Mouse (Mus musculus): Measurements from ENCODE around the gene Grwd1. TPM values are rescaled to one million over a fixed set of nuclear protein-coding genes. Genes with fewer than 3 reads are reported as not detected.

Grwd1 gene
- polyA plus RNA-seq, 1 experiment from 2014 or later, result 32.6 TPM

- H3K27me3 ChIP-seq, result no peaks in the 10 kb centered on the region
- in situ Hi-C loops (cut with MboI; ENCODE audit: low pct_unique_long_range_greater_than_20kb), result no loop called here
- DNase-seq (ENCODE audit: low read depth, low spot score) (no peak), ATAC-seq (no peak)
- ChIA-PET POLR2A (interaction anchor here (1.1 to 1.5 kb wide), 2 partner anchors 58 to 213 kb away, joined by 3 read pairs; no protein-coding TSS in a partner anchor), CTCF (interaction anchor here (0.7 to 1.6 kb wide), 3 partner anchors 13 to 75 kb away, joined by 3 to 4 read pairs (median 3); no protein-coding TSS in a partner anchor)
- no peak for TF ChIP-seq CTCF (IDR thresholded peaks at IDR 0.05)
Measured at GRCm38 (mm10) chr7:45814841-45815240, 15.9 kb downstream of the Grwd1 start.

GRCm38 (mm10) chr7:45813787-45814779 lies 16.7 kb downstream of the Grwd1 start, which contains the start of gene Cyth2:
TSS of gene Cyth2 (minus strand) at chr7:45814581.
- in situ Hi-C loops (cut with MboI; ENCODE audit: low pct_unique_long_range_greater_than_20kb), result no loop called here
- DNase-seq (ENCODE audit: low read depth, low spot score) (peak; percentile 98), ATAC-seq (peak; percentile 96)
- no peak for TF ChIP-seq CTCF (IDR thresholded peaks at IDR 0.05)
- POLR2A ChIA-PET, result interaction anchor here (1.1 to 1.5 kb wide), 2 partner anchors 59 to 214 kb away, joined by 3 read pairs; no protein-coding TSS in a partner anchor
- no peaks in the 10 kb centered on the region for H3K27me3 ChIP-seq
- CTCF ChIA-PET, result interaction anchor here (0.7 to 1.6 kb wide), 3 partner anchors 13 to 75 kb away, joined by 3 to 4 read pairs (median 3); no protein-coding TSS in a partner anchor

- ATAC-seq (no peak), DNase-seq (ENCODE audit: low read depth, low spot score) (no peak)
- CTCF ChIA-PET, result interaction anchor here (0.9 kb wide), 1 partner anchor 11 kb away, joined by 3 read pairs; no protein-coding TSS in a partner anchor
- no peak for TF ChIP-seq CTCF (IDR thresholded peaks at IDR 0.05)
- in situ Hi-C loops (cut with MboI; ENCODE audit: low pct_unique_long_range_greater_than_20kb), result no loop called here
- POLR2A ChIA-PET, result no interaction called here
- H3K27me3 ChIP-seq, result no peaks in the 10 kb centered on the region
Measured at GRCm38 (mm10) chr7:45812921-45813320, 17.8 kb downstream of the Grwd1 start.

- in situ Hi-C loops (cut with MboI; ENCODE audit: low pct_unique_long_range_greater_than_20kb), result loop anchor here (5.0 kb wide), 1 partner anchor 123 kb away; no protein-coding TSS in a partner anchor
- POLR2A ChIA-PET, result no interaction called here
- DNase-seq (ENCODE audit: low read depth, low spot score), result no peak
- no peak for ATAC-seq
- H3K27me3 ChIP-seq, result no peaks in the 10 kb centered on the region
- TF ChIP-seq CTCF (IDR thresholded peaks at IDR 0.05), result no peak
- CTCF ChIA-PET, result no interaction called here
Measured at GRCm38 (mm10) chr7:45809276-45810075, 21.3 kb downstream of the Grwd1 start.

GRCm38 (mm10) chr7:45808471-45808870 lies 22.3 kb downstream of the Grwd1 start:
- DNase-seq (ENCODE audit: low read depth, low spot score) (no peak), ATAC-seq (no peak)
- POLR2A ChIA-PET, result no interaction called here
- in situ Hi-C loops (cut with MboI; ENCODE audit: low pct_unique_long_range_greater_than_20kb), result loop anchor here (5.0 kb wide), 1 partner anchor 124 kb away; no protein-coding TSS in a partner anchor
- CTCF ChIA-PET, result no interaction called here
- no peak for TF ChIP-seq CTCF (IDR thresholded peaks at IDR 0.05)
- no peaks in the 10 kb centered on the region for H3K27me3 ChIP-seq

- ChIA-PET CTCF (no interaction called here), POLR2A (interaction anchor here (0.7 kb wide), 1 partner anchor 36 kb away, joined by 3 read pairs; no protein-coding TSS in a partner anchor)
- no peaks in the 10 kb centered on the region for H3K27me3 ChIP-seq
- no peak for DNase-seq (ENCODE audit: low read depth, low spot score)
- TF ChIP-seq CTCF (IDR thresholded peaks at IDR 0.05), result no peak
- ATAC-seq, result no peak
- in situ Hi-C loops (cut with MboI; ENCODE audit: low pct_unique_long_range_greater_than_20kb), result loop anchor here (5.0 kb wide), 1 partner anchor 126 kb away; no protein-coding TSS in a partner anchor
Measured at GRCm38 (mm10) chr7:45805941-45806340, 24.8 kb downstream of the Grwd1 start.

GRCm38 (mm10) chr7:45802551-45802950 lies 28.2 kb downstream of the Grwd1 start:
- peak; percentile 51 for ATAC-seq
- in situ Hi-C loops (cut with MboI; ENCODE audit: low pct_unique_long_range_greater_than_20kb), result loop anchor here (5.0 kb wide), 1 partner anchor 65 kb away; no protein-coding TSS in a partner anchor
- no peaks in the 10 kb centered on the region for H3K27me3 ChIP-seq
- POLR2A ChIA-PET, result no interaction called here
- DNase-seq (ENCODE audit: low read depth, low spot score), result no peak
- no peak for TF ChIP-seq CTCF (IDR thresholded peaks at IDR 0.05)
- CTCF ChIA-PET, result interaction anchor here (0.7 to 4.4 kb wide), 11 partner anchors 13 to 214 kb away, joined by 3 to 39 read pairs (median 7); partner anchors contain the start of gene Kdelr1

GRCm38 (mm10) chr7:45801348-45801747 lies 29.4 kb downstream of the Grwd1 start:
- DNase-seq (ENCODE audit: low read depth, low spot score) (peak; percentile 51), ATAC-seq (peak; percentile 36)
- POLR2A ChIA-PET, result interaction anchor here (0.7 to 1.5 kb wide), 3 partner anchors 20 to 71 kb away, joined by 3 to 5 read pairs (median 4); partner anchors contain the start of gene Kdelr1
- CTCF ChIA-PET, result interaction anchor here (0.6 to 4.4 kb wide), 26 partner anchors 9 to 213 kb away, joined by 3 to 39 read pairs (median 4); partner anchors contain the start of genes Cyth2, Sphk2 and Sult2b1
- no peak for TF ChIP-seq CTCF (IDR thresholded peaks at IDR 0.05)
- H3K27me3 ChIP-seq, result no peaks in the 10 kb centered on the region
- in situ Hi-C loops (cut with MboI; ENCODE audit: low pct_unique_long_range_greater_than_20kb), result loop anchor here (5.0 kb wide), 1 partner anchor 64 kb away; no protein-coding TSS in a partner anchor

GRCm38 (mm10) chr7:45800546-45801204 lies 30.1 kb downstream of the Grwd1 start:
- POLR2A ChIA-PET, result interaction anchor here (0.7 to 1.5 kb wide), 5 partner anchors 11 to 72 kb away, joined by 3 to 5 read pairs (median 4); partner anchors contain the start of gene Kdelr1
- in situ Hi-C loops (cut with MboI; ENCODE audit: low pct_unique_long_range_greater_than_20kb), result loop anchor here (5.0 kb wide), 1 partner anchor 63 kb away; no protein-coding TSS in a partner anchor
- no peaks in the 10 kb centered on the region for H3K27me3 ChIP-seq
- CTCF ChIA-PET, result interaction anchor here (1.0 to 4.4 kb wide), 19 partner anchors 8 to 212 kb away, joined by 3 to 39 read pairs (median 4); partner anchors contain the start of gene Sphk2
- TF ChIP-seq CTCF (IDR thresholded peaks at IDR 0.05), result no peak
- DNase-seq (ENCODE audit: low read depth, low spot score) (no peak), ATAC-seq (no peak)

All from Patski (cell line).